Mouse (Mus musculus) erythroblast, embryonic 14.5 days (primary cell): ENCODE measurements around the gene Rab7.

Experiments
- GATA1 ChIP-seq: IDR thresholded peaks from 2 replicates; pipeline ENCODE4 v1.6.1; 2012; ENCODE audit warnings: low read length, inconsistent platforms, mixed read lengths
- TAL1 ChIP-seq: IDR thresholded peaks from 3 replicates; pipeline ENCODE4 v1.6.1; 2012; ENCODE audit warnings: low read length, inconsistent platforms, mixed read lengths

DNA sequence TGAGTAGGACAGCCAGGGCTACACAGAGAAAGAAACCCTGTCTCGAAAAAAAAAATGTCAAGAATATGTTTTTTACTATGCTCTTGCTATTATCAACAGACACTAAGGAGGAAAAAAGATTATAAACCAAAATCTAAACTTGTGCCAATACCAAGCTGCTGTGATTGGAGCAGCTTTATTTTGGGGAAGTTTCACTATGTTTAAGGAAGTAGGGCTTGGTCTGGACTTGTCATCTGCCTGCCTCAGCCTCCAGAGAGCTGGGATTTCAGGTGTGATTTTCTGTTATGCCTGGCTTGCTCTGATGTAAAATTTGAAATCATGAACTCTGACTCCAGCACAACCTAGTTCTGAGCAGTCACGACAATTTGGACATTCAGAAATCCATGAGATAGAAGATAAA lies 14.6 kb downstream of the Rab7 start:
- TF ChIP-seq TAL1 (no peak), GATA1 (no peak)
